Comparison of ENCODE assay signal across 21 mouse cellular contexts in the genomic region with DNA sequence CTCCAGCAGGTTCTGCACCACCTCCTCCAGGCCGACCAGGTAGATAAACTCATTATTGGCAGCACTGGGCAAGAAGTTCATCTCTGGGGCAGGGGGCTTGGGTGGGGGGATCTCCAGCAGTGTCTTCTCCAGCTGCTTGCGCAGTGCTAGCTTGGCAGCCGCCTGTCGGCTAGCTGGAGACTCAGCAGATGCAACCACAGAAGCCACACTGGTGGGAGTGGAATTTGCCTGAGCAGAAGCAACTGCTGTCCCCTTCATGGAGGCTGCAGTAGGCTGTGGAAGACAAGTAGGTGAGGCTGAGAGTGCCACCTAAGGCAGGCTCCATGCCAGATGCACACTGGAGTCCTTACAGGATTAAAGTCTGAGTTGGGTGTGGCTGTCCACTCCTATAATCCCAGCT. TPM values are rescaled to one million over a fixed set of nuclear protein-coding genes. Genes with fewer than 3 reads are reported as not detected.
"Had no signal": no experiment of that assay in that cellular context is flagged by ENCODE, and none has a peak within 500 bp of the region (broad histone marks: within the 10 kb centered on the region; RNA-seq: fewer than 3 reads in every experiment).

No protein-coding gene starts in this region.

- ATAC-seq: liver, embryonic 12.5 days; midbrain, embryonic 13.5 days; midbrain, embryonic 16.5 days had no signal

- H3K27ac ChIP-seq: kidney, postnatal 0 days; layer of hippocampus, adult 2 months; limb, embryonic 10.5 days; limb, embryonic 13.5 days; liver, embryonic 12.5 days; liver, embryonic 15.5 days; lung, embryonic 15.5 days; midbrain, embryonic 10.5 days; midbrain, embryonic 13.5 days had no signal

- H3K9ac ChIP-seq: limb, embryonic 13.5 days; liver, embryonic 12.5 days; liver, embryonic 15.5 days; lung, embryonic 15.5 days had no signal

- DNase-seq: kidney, postnatal 25 days; layer of hippocampus, adult 9-11 months; liver; lung, adult 18-20 months; lung, postnatal 10 days; lung, postnatal 36 days; thymus, adult 18-20 months; thymus, postnatal 36 days had no signal

- H3K9me3 ChIP-seq: limb, embryonic 10.5 days; limb, embryonic 13.5 days; liver, embryonic 12.5 days; liver, embryonic 15.5 days; lung, embryonic 15.5 days; megakaryocyte, embryonic 14.5 days; midbrain, embryonic 10.5 days; midbrain, embryonic 13.5 days had no signal

- H3K4me1 ChIP-seq: limb, embryonic 10.5 days; limb, embryonic 13.5 days; lung, embryonic 15.5 days; midbrain, embryonic 13.5 days had no signal

- H3K4me3 ChIP-seq: layer of hippocampus, adult 2 months; limb, embryonic 10.5 days; limb, embryonic 13.5 days; liver, embryonic 12.5 days; liver, embryonic 15.5 days; lung, embryonic 15.5 days; megakaryocyte, embryonic 14.5 days; midbrain, embryonic 10.5 days; midbrain, embryonic 13.5 days had no signal

- H3K4me2 ChIP-seq: limb, embryonic 13.5 days; liver, embryonic 12.5 days; liver, embryonic 15.5 days; lung, embryonic 15.5 days; midbrain, embryonic 13.5 days had no signal

- H3K27me3 ChIP-seq: limb, embryonic 13.5 days; liver, embryonic 12.5 days; liver, embryonic 15.5 days; lung, embryonic 15.5 days; megakaryocyte, embryonic 14.5 days; midbrain, embryonic 13.5 days had no signal

RNA-seq across cellular contexts. Expression of gene Yjefn3, which starts 12.0 kb away (rescaled TPM):
- total RNA-seq: monocyte, adult 5-6 weeks had no signal

RNA-seq across cellular contexts. Expression of gene Tssk6, which starts 12.5 kb away (rescaled TPM):
- total RNA-seq: left cerebral cortex, adult 18-20 months had no signal

RNA-seq across cellular contexts. Expression of gene Cilp2, which starts 27.0 kb away (rescaled TPM):
- total RNA-seq: monocyte, adult 5-6 weeks had no signal
